Mouse (Mus musculus) urinary bladder, adult 2 months (tissue): ENCODE measurements around the gene Cnnm1. TPM values are rescaled to one million over a fixed set of nuclear protein-coding genes. Genes with fewer than 3 reads are reported as not detected.

ENCODE experiments used
- DNase-seq: peaks from one replicate; pipeline ENCODE4 v3.0.0; 2022; ENCODE audit warnings: low spot score
- polyA plus RNA-seq: library from polyadenylated mRNA; depleted of rRNA; stranded (reverse); fragments of >200 nt; gene quantifications from 2 replicates; pipeline ENCODE4 v1.2.3, GENCODE M21; 2012

The Cnnm1 gene
- polyA plus RNA-seq, 1 experiment: 2.6 TPM

DNA sequence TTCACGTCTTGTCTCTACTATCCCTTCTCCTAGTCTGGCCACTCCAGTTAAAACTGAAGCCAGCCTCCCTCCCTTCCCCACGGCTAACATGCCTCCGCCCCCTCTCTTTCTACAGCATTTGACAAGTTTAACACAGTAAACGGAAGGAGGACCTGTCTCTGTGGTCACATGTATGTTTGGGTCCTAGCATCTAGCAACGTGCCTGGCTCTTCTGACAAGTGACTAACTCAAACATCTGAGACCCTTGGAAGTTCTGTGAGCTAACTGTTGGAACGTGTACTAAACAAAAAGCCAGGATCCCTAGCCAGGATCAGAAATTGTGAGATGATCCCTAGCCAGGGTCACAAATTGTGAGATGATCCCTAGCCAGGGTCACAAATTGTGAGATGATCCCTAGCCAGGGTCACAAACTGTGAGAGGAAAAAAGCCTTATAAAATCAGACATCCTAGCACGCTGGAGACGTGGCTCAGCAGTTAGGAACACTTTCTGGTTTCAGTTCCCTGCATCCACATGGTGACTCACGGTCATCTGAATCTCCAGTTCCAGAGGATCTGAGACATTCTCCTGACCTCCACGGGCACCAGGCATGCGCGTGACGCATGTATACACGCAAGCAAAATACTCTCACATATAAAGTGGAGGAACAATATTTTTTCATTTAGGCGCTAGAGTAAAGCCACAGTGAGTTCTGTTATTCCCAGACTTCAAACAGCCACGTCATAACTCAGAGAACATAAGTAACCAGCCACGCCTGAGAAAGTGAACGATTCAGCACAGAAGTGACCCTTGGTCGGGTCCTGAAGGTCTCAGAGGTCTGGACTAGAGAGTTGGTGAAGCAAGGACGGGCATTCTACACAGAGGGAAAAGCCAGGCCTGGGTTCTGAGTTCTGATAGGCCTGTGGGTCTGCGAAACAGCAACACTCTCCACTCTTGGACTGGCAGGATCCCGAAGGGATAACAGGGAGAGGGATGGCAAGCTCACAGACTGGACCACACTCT, 71.7 kb downstream of the Cnnm1 start:
- no peak for DNase-seq

DNA sequence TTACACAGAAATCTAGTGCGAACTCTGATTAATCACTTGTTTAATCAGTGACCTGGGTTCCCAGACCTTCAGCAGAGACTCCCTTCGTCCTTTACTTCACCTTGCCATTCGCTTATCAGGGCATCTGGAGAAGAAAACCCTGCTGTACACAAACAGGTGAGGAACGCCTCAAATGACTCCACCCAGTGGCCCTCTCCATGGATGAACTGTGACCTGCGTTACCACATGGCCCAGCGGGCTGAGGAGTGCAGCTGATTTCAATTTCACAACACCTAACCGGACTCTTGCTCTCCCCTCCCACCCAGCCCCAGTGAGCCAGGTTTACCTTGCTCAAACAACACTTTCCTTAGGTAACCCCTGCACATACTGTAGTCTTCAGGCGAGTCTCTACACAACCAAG, 73.6 kb downstream of the Cnnm1 start:
- no peak for DNase-seq

DNA sequence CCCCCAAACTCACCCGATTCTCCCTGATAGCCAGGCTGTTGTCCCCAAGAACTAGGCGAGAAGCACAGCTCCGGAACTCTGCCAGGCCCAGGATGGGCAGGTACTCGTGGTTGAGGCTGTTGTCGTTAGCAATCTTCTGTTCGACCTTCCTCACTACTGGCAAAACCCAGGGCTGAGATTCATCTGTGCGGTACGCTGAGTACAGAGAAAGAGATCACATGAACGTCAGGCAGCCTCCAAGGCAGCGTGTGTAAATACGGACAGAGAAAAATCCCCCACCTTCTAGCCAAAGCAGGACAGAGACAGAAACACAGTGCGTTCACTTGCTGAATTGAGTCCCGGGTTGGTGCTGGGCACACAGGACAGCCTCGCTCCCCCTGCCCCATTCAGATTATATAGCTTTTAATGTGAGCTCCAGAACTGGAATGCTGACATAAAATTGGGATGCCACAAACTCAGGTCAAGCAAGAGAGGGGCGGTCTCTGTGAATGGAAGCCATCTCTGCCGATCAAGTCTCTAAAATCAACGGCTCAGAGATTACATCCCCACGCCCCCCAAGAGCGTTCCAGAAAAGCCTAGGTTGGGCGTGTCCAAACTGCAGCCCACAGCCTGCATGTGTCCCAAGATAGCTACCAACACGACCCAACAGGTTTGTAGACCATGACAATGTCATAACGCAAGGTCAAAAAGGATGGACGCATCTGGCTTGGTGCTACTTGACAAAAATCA, 75.6 kb downstream of the Cnnm1 start:
- no peak for DNase-seq

GRCm38 (mm10) chr19:43516397-43517035, 76.3 kb downstream of the Cnnm1 start:
- DNase-seq: no peak

DNA sequence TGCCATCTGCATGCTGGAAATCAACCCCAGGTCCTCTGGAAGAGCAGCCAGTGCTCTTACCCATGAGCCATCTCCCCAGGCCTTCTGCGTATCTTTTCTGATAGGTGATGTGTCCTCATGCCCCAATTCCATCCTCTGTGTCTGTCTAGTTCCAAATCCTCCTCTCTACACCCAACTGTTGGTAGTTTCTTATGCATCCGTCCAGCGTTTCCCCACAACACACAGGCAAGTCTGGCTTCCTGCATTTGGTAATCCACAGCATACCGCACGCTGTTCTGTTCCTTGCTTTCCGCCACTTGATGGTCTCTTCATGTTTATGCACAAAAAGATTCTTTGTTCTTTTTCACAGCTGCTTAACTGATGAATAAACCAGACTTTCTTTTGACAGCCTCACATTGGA, 77.1 kb downstream of the Cnnm1 start:
- no peak for DNase-seq

GRCm38 (mm10) chr19:43517808-43518207, 77.6 kb downstream of the Cnnm1 start:
- no peak for DNase-seq

DNA sequence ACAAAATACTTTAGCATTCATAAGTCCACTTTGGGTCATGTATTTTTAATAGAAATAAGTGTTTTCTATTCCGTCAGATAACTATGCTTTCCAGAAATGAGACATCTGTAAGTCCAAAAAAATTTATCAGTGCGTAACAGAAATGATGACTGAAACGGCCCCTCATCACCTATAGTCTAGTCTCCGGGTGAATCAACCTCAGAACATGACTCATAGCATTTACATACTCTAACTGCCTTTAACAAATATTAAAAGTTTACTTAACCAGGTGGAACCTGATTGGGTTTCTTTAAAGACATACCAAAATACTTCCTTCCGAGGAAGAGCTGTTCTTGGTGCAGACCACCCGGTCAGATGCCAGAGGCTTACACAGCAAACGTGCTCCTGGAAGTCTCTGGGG, 78.0 kb downstream of the Cnnm1 start:
- DNase-seq: no peak

GRCm38 (mm10) chr19:43519226-43519625, 79.0 kb downstream of the Cnnm1 start:
- no peak for DNase-seq

DNA sequence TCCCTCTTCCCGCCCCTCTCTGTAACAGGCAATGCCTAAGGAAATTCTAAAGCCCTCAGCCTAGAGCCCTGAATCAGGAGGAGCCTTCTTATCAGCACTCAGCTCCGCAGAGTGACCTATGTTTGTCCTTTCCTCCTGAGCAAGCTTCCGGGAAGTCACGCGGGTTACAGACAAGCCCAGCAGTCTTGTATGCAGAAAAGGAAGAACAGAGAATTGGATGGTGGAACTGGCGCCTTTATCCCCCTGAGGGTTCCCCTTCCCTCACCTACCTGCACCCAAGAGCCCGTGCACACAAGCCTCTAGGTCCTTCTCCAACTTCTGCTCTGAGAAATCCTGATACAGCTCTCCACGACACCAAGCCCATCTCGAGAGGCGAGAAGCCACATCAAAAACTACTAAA, 80.2 kb downstream of the Cnnm1 start:
- DNase-seq: no peak

- no peak for DNase-seq
Measured at GRCm38 (mm10) chr19:43521362-43521761, 81.1 kb downstream of the Cnnm1 start.

DNA sequence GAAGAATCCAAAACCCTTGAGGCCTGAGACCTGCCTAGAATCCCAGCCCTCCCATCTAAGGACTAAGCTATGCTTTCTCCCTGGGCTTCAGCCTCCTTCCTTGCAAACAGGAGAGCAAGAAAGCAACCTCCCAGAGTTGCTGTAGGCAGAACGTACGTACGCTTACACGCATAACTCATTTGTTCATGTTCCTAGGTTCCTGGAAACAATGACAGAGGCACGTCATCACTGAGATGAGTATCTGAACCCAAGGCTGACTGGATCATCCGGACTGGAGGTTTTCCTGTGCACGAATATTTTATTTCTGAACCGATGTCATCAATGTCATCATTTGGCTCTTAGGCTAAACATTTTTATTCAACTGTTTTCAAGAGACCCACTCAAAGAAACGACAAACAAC, 81.8 kb downstream of the Cnnm1 start:
- DNase-seq: no peak

DNA sequence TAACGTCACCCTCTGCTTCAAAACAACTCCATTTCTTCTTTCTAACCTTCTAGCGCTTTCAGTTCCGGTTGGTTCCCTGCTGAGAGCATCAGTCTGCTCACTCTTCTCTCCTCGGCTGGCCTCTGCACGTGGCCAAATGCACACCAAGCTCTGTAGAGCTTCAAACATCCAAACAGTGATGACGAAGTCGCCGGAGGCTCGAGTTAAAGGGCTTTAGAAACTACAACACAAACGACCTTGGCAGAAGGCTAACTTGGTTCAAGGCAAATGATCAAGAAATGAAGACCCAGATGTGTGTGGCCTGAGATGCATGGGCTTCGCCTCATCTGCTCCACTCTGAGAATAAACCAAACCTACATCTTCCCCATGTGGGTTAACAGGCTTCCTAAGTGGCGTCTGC, 83.3 kb downstream of the Cnnm1 start:
- DNase-seq: no peak

GRCm38 (mm10) chr19:43524187-43525103, 84.2 kb downstream of the Cnnm1 start, which contains the start of gene Got1:
TSS of gene Got1 (minus strand) at chr19:43524605.
- DNase-seq: peak; percentile 79

DNA sequence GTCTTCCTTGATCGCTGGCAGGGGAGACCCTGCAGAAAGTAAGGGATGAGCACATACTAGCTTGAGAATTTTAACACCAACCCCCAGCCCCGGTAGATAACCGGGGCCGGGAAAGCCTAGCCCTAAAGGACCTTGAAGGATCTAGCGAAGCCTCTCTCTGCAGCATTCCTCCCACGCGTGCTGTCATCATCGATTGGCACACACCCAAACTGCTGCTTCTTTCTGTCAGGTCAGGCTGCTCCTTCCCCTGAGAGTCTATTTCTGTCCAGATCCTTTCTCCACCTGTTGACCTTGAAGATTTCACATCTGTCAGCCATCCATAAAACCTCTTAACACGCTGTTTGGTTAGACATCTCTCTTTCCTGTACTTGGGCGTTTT, 84.9 kb downstream of the Cnnm1 start:
- no peak for DNase-seq

DNA sequence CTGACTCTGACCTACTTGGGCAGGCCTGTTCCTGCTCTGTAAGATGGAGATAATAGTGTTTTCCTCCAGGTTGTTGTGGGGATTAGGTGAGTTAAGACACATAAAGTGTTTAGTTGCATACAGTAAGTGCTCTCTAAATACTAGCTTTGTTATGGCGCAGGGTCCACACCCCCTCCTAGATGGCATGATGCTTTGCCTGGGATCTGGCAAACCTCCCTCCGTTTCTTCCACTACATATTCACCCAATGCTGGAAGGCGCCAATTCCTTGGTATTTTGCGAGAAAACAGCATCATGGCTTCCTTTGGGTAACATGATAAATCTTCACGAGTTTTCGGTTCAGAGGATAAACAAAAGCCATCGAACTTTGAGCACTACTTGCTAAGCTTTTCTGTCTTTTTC, 85.3 kb downstream of the Cnnm1 start:
- no peak for DNase-seq

DNA sequence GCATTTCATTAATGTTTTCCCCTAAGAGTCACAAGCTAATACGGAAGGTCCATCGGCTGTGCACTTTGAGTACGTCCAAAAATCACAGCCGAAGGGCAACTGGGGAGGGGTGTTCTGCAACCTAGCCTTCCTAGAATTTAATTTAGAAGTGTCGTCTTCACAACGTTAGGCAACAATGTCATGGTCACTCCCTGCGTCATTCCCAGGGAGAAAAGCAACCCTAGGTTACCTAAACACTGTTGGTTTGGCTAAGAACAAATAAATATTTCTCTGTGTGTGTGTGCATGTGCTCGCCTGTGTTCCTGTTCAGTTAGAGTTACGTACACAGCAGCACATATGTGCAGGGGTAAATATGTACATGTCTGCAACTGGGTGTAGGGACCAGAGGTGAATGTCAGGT, 85.8 kb downstream of the Cnnm1 start:
- DNase-seq: no peak

DNA sequence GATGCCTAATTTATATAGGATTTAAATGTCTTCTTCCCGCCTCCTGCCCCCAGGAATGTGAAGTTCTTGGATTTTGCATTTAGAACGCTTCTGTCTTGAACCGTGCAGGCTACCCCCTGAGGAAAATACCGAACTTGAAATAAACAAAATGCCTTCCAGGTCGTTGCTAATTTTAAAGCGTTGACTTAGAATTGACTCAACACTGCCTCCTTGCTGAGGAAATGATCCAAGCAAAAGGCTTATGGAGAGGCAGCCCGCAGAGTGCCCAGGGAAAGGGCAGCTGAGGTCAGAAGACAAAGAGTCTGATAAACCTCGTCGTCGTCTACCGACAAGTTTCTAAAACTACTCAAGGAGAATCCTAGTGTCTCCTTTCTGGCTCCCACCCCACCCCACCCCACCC, 86.9 kb downstream of the Cnnm1 start:
- DNase-seq: no peak

GRCm38 (mm10) chr19:43528056-43528587, 87.9 kb downstream of the Cnnm1 start:
- no peak for DNase-seq

- DNase-seq: no peak
Measured at GRCm38 (mm10) chr19:43530197-43530770, 90.0 kb downstream of the Cnnm1 start.

DNA sequence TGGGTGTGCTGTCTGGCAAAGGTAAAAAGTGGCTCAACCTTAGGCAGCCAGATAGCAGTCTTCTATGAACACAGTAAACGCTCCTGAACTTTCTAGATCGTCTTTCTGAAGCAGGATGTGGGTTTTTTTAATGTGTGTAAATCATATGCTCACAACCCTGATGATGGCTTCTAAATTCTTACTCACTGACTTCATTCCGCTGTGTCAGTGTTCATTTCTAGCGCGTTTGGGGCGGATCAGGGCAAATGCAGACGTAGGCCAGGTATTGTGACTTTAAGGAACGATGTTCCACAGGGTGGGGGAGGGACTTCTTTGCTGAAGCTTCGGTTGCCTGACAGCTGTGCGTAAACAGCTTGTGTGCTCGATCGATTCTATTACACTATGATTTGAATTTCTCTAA, 90.7 kb downstream of the Cnnm1 start:
- no peak for DNase-seq

DNA sequence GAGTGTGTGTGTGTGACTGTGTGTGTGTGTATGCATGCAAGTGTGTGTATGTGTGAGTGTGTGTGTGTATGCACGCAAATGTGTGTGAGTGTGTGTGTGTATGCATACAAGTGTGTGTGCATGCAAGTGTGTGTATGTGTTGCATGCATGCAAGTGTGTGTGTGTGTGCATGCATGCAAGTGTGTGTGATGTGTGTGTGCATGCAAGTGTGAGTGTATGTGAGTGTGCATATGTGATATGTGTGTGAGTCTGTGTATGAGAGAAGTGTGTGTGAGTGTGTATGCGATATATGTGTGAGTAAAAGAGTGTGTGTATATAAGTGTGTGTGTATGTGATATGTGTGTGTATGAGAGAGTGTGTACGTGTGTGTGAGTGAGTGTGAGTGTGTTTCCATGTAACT, 95.1 kb downstream of the Cnnm1 start:
- DNase-seq: no peak
